Mouse (Mus musculus) liver, embryonic 12.5 days (tissue): Measurements from ENCODE around the gene Bbs9. TPM values are rescaled to one million over a fixed set of nuclear protein-coding genes. Genes with fewer than 3 reads are reported as not detected.
"Not testable (repeated sequence)": the region's sequence is repeated elsewhere in the genome, so short reads cannot be mapped to it uniquely, and the experiment has no call there.

ENCODE experiments used
- ATAC-seq: fragments of 200-750 bp; cut with Nextera tagmentation; 2 replicates; pipeline ENCODE4 v1.8.0; 2017; ENCODE audit warnings: moderate number of reproducible peaks, mild to moderate bottlenecking, moderate library complexity
- H3K27ac ChIP-seq: fragments of 300-500 bp; sonication (generic); 2 replicates; pipeline ENCODE4 v1.5.1; 2016; ENCODE audit warnings: mild to moderate bottlenecking
- H3K27me3 ChIP-seq: fragments of 300-500 bp; sonication (generic); replicated peaks from 2 replicates; pipeline ENCODE4 v1.6.1; 2016; ENCODE audit warnings: mild to moderate bottlenecking, moderate library complexity
- H3K36me3 ChIP-seq: fragments of 300-500 bp; sonication (generic); 2 replicates; pipeline ENCODE4 v1.6.1; 2016; ENCODE audit warnings: mild to moderate bottlenecking, moderate library complexity
- H3K4me1 ChIP-seq: fragments of 300-500 bp; sonication (generic); 2 replicates; pipeline ENCODE4 v1.6.1; 2016
- H3K4me2 ChIP-seq: fragments of 300-500 bp; sonication (generic); 2 replicates; pipeline ENCODE4 v1.6.1; 2016; ENCODE audit warnings: mild to moderate bottlenecking, moderate library complexity
- H3K4me3 ChIP-seq: fragments of 300-500 bp; sonication (generic); 2 replicates; pipeline ENCODE4 v1.5.1; 2016; ENCODE audit warnings: mild to moderate bottlenecking, moderate library complexity
- H3K9ac ChIP-seq: fragments of 300-500 bp; sonication (generic); 2 replicates; pipeline ENCODE4 v1.6.1; 2016; ENCODE audit warnings: mild to moderate bottlenecking, moderate library complexity
- H3K9me3 ChIP-seq: fragments of 300-500 bp; sonication (generic); replicated peaks from 2 replicates; pipeline ENCODE4 v1.6.1; 2016; ENCODE audit warnings: mild to moderate bottlenecking, moderate library complexity
- WGBS: fragments of 180-500 bp; shearing (Covaris S2); methylation state at CpG from one replicate; pipeline ENCODE4 v1.1.7; 2016; ENCODE audit not compliant: insufficient replicate concordance; 5-methylcytosine and 5-hydroxymethylcytosine counted together
- polyA plus RNA-seq: library from polyadenylated mRNA; unstranded; fragments of >200 nt; fragmentation: Nextera tagmentation; extraction: Ambion mirVana; gene quantifications from 2 replicates; pipeline ENCODE4 v1.2.1, GENCODE M21; 2016

Bbs9 gene
- polyA plus RNA-seq, 1 experiment from 2014 or later = 5.4 TPM

GRCm38 (mm10) chr9:22449209-22449608, 26.3 kb upstream of the Bbs9 start:
- Histone ChIP-seq H3K4me2 (no peak overlapping the region), H3K9ac (no peak overlapping the region), H3K27ac (no peak overlapping the region), H3K4me1 (peaks cover 24% of the 10 kb centered on the region), H3K27me3 (no peaks in the 10 kb centered on the region), H3K9me3 (no peaks in the 10 kb centered on the region), H3K36me3 (peaks cover 85% of the 10 kb centered on the region), H3K4me3 (no peak overlapping the region)
- ATAC-seq = no peak
- WGBS = 85% methylated on average over 6 of the region's 6 CpGs

- no peak for ATAC-seq
- H3K9ac ChIP-seq = no peak overlapping the region
- no peaks in the 10 kb centered on the region for H3K27me3 ChIP-seq
- H3K27ac ChIP-seq = peak overlapping the region; percentile 74
- WGBS = 70% methylated on average over 10 of the region's 10 CpGs
- H3K9me3 ChIP-seq = no peaks in the 10 kb centered on the region
- no peak overlapping the region for H3K4me3 ChIP-seq
- peaks cover 100% of the 10 kb centered on the region for H3K36me3 ChIP-seq
- peaks cover 30% of the 10 kb centered on the region for H3K4me1 ChIP-seq
- peak overlapping the region; percentile 43; the same call in 1 of the 2 replicates for H3K4me2 ChIP-seq
These were observed 22.8 kb upstream of the Bbs9 start for GRCm38 (mm10) chr9:22452697-22453096.

- Histone ChIP-seq H3K36me3 (peaks cover 100% of the 10 kb centered on the region), H3K4me3 (no peak overlapping the region), H3K4me1 (peaks cover 30% of the 10 kb centered on the region), H3K27me3 (no peaks in the 10 kb centered on the region), H3K9ac (no peak overlapping the region), H3K4me2 (peak overlapping the region; percentile 43), H3K27ac (peak overlapping the region; percentile 74), H3K9me3 (no peaks in the 10 kb centered on the region)
- ATAC-seq = peak; percentile 96
- 30% methylated on average over 10 of the region's 10 CpGs for WGBS
These were observed 22.0 kb upstream of the Bbs9 start for GRCm38 (mm10) chr9:22453501-22453924.

- peaks cover 30% of the 10 kb centered on the region for H3K4me1 ChIP-seq
- ATAC-seq, H3K4me3 ChIP-seq, H3K9me3 ChIP-seq, H3K27me3 ChIP-seq: not testable (repeated sequence)
- WGBS = 81% methylated on average over 8 of the region's 8 CpGs
- H3K27ac ChIP-seq = peak within 1 kb of the TSS; percentile 74
- peak within 1 kb of the TSS; percentile 14 for H3K9ac ChIP-seq
- peak within 1 kb of the TSS; percentile 43 for H3K4me2 ChIP-seq
- peaks cover 100% of the 10 kb centered on the region for H3K36me3 ChIP-seq
These were observed 21.5 kb upstream of the Bbs9 start, which contains the start of gene Gm17545 for GRCm38 (mm10) chr9:22453990-22454389. Gene Gm17545 (plus strand): TSS chr9:22454290.

- Histone ChIP-seq H3K36me3 (peaks cover 94% of the 10 kb centered on the region), H3K4me3 (no peak overlapping the region), H3K27ac (no peak overlapping the region), H3K4me1 (peaks cover 30% of the 10 kb centered on the region), H3K9me3 (no peaks in the 10 kb centered on the region), H3K27me3 (no peaks in the 10 kb centered on the region), H3K9ac (no peak overlapping the region), H3K4me2 (no peak overlapping the region)
- no peak for ATAC-seq
These were observed 20.5 kb upstream of the Bbs9 start for GRCm38 (mm10) chr9:22455041-22455440.

- Histone ChIP-seq H3K27ac (no peak overlapping the region), H3K9me3 (no peaks in the 10 kb centered on the region), H3K27me3 (no peaks in the 10 kb centered on the region), H3K4me1 (peaks cover 25% of the 10 kb centered on the region), H3K4me3 (no peak overlapping the region), H3K36me3 (peaks cover 90% of the 10 kb centered on the region), H3K9ac (no peak overlapping the region), H3K4me2 (no peak overlapping the region)
- ATAC-seq = no peak
- WGBS = 82% methylated on average over 11 of the region's 11 CpGs
These were observed 18.2 kb upstream of the Bbs9 start for GRCm38 (mm10) chr9:22457142-22457835.

GRCm38 (mm10) chr9:22461946-22462345, 13.6 kb upstream of the Bbs9 start:
- Histone ChIP-seq H3K4me2 (no peak overlapping the region), H3K36me3 (peaks cover 74% of the 10 kb centered on the region), H3K4me3 (no peak overlapping the region), H3K27ac (no peak overlapping the region), H3K9me3 (no peaks in the 10 kb centered on the region), H3K9ac (no peak overlapping the region), H3K4me1 (peaks cover 5% of the 10 kb centered on the region; the same call in 1 of the 2 replicates), H3K27me3 (no peaks in the 10 kb centered on the region)
- no peak for ATAC-seq
- 88% methylated on average over 3 of the region's 3 CpGs for WGBS

- ATAC-seq = no peak
- H3K27me3 ChIP-seq = no peaks in the 10 kb centered on the region
- H3K27ac ChIP-seq = no peak overlapping the region
- H3K4me2 ChIP-seq = 0 out of 2 replicates have a peak overlapping the region, but pooled peaks have one; percentile 1
- H3K9me3 ChIP-seq = no peaks in the 10 kb centered on the region
- no peak overlapping the region for H3K9ac ChIP-seq
- 85% methylated on average over 5 of the region's 5 CpGs for WGBS
- no peak overlapping the region for H3K4me3 ChIP-seq
- peaks cover 41% of the 10 kb centered on the region for H3K36me3 ChIP-seq
- peaks cover 17% of the 10 kb centered on the region for H3K4me1 ChIP-seq
These were observed 9.3 kb upstream of the Bbs9 start for GRCm38 (mm10) chr9:22466212-22466611.

GRCm38 (mm10) chr9:22467371-22468169, 7.9 kb upstream of the Bbs9 start:
- no peaks in the 10 kb centered on the region for H3K27me3 ChIP-seq
- H3K4me2 ChIP-seq = peak overlapping the region; percentile 99
- H3K36me3 ChIP-seq = peaks cover 28% of the 10 kb centered on the region
- H3K27ac ChIP-seq = peak overlapping the region; percentile 84
- peak overlapping the region; percentile 82 for H3K4me3 ChIP-seq
- peak; percentile 73 for ATAC-seq
- H3K4me1 ChIP-seq = peaks cover 17% of the 10 kb centered on the region
- under 1% methylated on average over 71 of the region's 73 CpGs for WGBS
- peak overlapping the region; percentile 91 for H3K9ac ChIP-seq
- no peaks in the 10 kb centered on the region for H3K9me3 ChIP-seq

GRCm38 (mm10) chr9:22468170-22468898, 7.2 kb upstream of the Bbs9 start:
- Histone ChIP-seq H3K4me3 (peak overlapping the region; percentile 82), H3K9me3 (no peaks in the 10 kb centered on the region), H3K36me3 (peaks cover 24% of the 10 kb centered on the region), H3K4me1 (peaks cover 17% of the 10 kb centered on the region), H3K4me2 (peak overlapping the region; percentile 99), H3K27me3 (no peaks in the 10 kb centered on the region), H3K9ac (peak overlapping the region; percentile 91), H3K27ac (peak overlapping the region; percentile 84)
- peak; percentile 87 for ATAC-seq
- WGBS = 2% methylated on average over 38 of the region's 43 CpGs

- H3K4me1 ChIP-seq = peaks cover 17% of the 10 kb centered on the region
- 0 out of 2 replicates have a peak overlapping the region, but pooled peaks have one; percentile 82 for H3K4me3 ChIP-seq
- no peaks in the 10 kb centered on the region for H3K27me3 ChIP-seq
- no peaks in the 10 kb centered on the region for H3K9me3 ChIP-seq
- H3K36me3 ChIP-seq = peaks cover 21% of the 10 kb centered on the region
- H3K4me2 ChIP-seq = peak overlapping the region; percentile 99
- ATAC-seq = no peak
- H3K9ac ChIP-seq = no peak overlapping the region
- no peak overlapping the region for H3K27ac ChIP-seq
- WGBS = 45% methylated on average over 8 of the region's 8 CpGs
These were observed 6.6 kb upstream of the Bbs9 start for GRCm38 (mm10) chr9:22468899-22469259.
